Comparison of ENCODE assay signal across 16 mouse cellular contexts in the genomic region with DNA sequence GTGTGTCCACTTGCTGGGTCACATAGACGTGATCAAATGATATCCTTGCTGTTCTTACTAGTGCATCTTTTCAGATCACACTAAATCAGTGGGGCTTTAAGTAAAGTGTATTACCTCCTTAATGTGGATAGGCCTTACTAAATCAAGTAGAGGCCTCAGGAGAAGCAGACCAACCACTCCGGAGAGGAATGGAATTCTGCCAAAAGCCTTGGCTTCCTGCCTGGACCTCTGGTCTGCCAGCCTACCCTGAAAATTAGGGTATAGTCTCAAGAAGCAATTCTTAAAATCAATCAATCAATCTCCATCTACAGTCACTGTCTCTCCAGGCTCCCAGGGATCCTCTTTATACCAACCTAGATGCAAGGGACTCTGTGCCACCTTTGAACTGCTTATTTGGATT. TPM values are rescaled to one million over a fixed set of nuclear protein-coding genes. Genes with fewer than 3 reads are reported as not detected.
DNase-seq lines count a peak whose midpoint lies in the region; ATAC-seq and TF ChIP-seq lines count a peak whose summit lies in the region.
"Had no signal": no experiment of that assay in that cellular context is flagged by ENCODE, and none has a peak within 500 bp of the region (broad histone marks: within the 10 kb centered on the region; RNA-seq: fewer than 3 reads in every experiment).

No protein-coding gene starts in this region.

- TF ChIP-seq POLR2A in brain, embryonic 14.5 days (IDR thresholded peaks at IDR 0.05; ENCODE audit: borderline replicate concordance, extremely low read depth, insufficient read depth, insufficient read length, poor library complexity, severe bottlenecking), result no peak

- H3K4me1 ChIP-seq in hindbrain, postnatal 0 days (ENCODE audit: insufficient read depth, low read length), result peaks cover 4% of the 10 kb centered on the region; the same call in 1 of the 2 replicates
- H3K4me1 ChIP-seq in hindbrain, embryonic 16.5 days (ENCODE audit: control insufficient read depth, insufficient read depth, low read depth, low read length), result peaks cover 5% of the 10 kb centered on the region; the same call in 1 of the 2 replicates
- H3K4me1 ChIP-seq in forebrain, embryonic 12.5 days, result peaks cover 7% of the 10 kb centered on the region; the same call in 1 of the 2 replicates

- TF ChIP-seq CTCF in hindbrain, postnatal 0 days (IDR thresholded peaks at IDR 0.05; ENCODE audit: low read depth), result no peak
- no peak for TF ChIP-seq CTCF in brain, embryonic 14.5 days (IDR thresholded peaks at IDR 0.05; ENCODE audit: borderline replicate concordance, extremely low read depth, insufficient read depth, insufficient read length)

- H3K36me3 ChIP-seq in hindbrain, postnatal 0 days (ENCODE audit: insufficient read depth, low read length), result no peaks in the 10 kb centered on the region
- H3K36me3 ChIP-seq in hindbrain, embryonic 16.5 days (ENCODE audit: control insufficient read depth, insufficient read depth, low read length), result no peaks in the 10 kb centered on the region
- H3K36me3 ChIP-seq in forebrain, embryonic 12.5 days (replicated peaks), result no peaks in the 10 kb centered on the region
- H3K36me3 ChIP-seq: embryonic facial prominence, embryonic 15.5 days; hindbrain, embryonic 15.5 days; limb, embryonic 10.5 days; midbrain, embryonic 12.5 days; neural tube, embryonic 13.5 days had no signal

- no peak overlapping the region for H3K4me2 ChIP-seq in hindbrain, postnatal 0 days (ENCODE audit: low read depth, low read length)
- H3K4me2 ChIP-seq in hindbrain, embryonic 16.5 days (ENCODE audit: low read length), result no peak overlapping the region
- H3K4me2 ChIP-seq in forebrain, embryonic 12.5 days, result no peak overlapping the region
- H3K4me2 ChIP-seq: embryonic facial prominence, embryonic 15.5 days; hindbrain, embryonic 15.5 days; midbrain, embryonic 12.5 days; neural tube, embryonic 13.5 days had no signal

- no peak overlapping the region for H3K4me3 ChIP-seq in hindbrain, postnatal 0 days (ENCODE audit: low read length)
- no peak overlapping the region for H3K4me3 ChIP-seq in hindbrain, embryonic 16.5 days (ENCODE audit: low read length)
- no peak overlapping the region for H3K4me3 ChIP-seq in forebrain, embryonic 12.5 days (replicated peaks)
- H3K4me3 ChIP-seq: embryonic facial prominence, embryonic 15.5 days; hindbrain, embryonic 15.5 days; limb, embryonic 10.5 days; midbrain, embryonic 12.5 days; neural tube, embryonic 13.5 days had no signal

- H3K27ac ChIP-seq in hindbrain, postnatal 0 days, result no peak overlapping the region
- H3K27ac ChIP-seq in hindbrain, embryonic 16.5 days (ENCODE audit: low read depth, low read length), result no peak overlapping the region
- H3K27ac ChIP-seq in forebrain, embryonic 12.5 days, result no peak overlapping the region
- H3K27ac ChIP-seq: embryonic facial prominence, embryonic 15.5 days; hindbrain, embryonic 15.5 days; limb, embryonic 10.5 days; midbrain, embryonic 12.5 days; neural tube, embryonic 13.5 days had no signal

- 0 out of 2 replicates have a peak, but pooled peaks cover 7% of the 10 kb centered on the region for H3K27me3 ChIP-seq in hindbrain, postnatal 0 days (ENCODE audit: insufficient read depth, low read length)
- no peaks in the 10 kb centered on the region for H3K27me3 ChIP-seq in hindbrain, embryonic 16.5 days (replicated peaks; ENCODE audit: control insufficient read depth, insufficient read depth, low read length)
- no peaks in the 10 kb centered on the region for H3K27me3 ChIP-seq in forebrain, embryonic 12.5 days
- H3K27me3 ChIP-seq: hindbrain, embryonic 15.5 days; midbrain, embryonic 12.5 days; neural tube, embryonic 13.5 days had no signal

- peak; percentile 53 for DNase-seq in hindbrain, postnatal 0 days (ENCODE audit: low spot score)
- DNase-seq in right cerebral cortex, postnatal 10 days (ENCODE audit: low spot score in 2 of 2), result peak; percentile 42 to 48
- no peak for DNase-seq in right cerebral cortex, postnatal 25 days
- DNase-seq in brain, embryonic 14.5 days (ENCODE audit: low read depth), result peak; percentile 50
- no peak for DNase-seq in urinary bladder, postnatal 14 days (ENCODE audit: low spot score)
- DNase-seq: forebrain, postnatal 0 days; liver, postnatal 0 days; thymus, postnatal 36 days had no signal

- no peak for ATAC-seq in hindbrain, postnatal 0 days
- ATAC-seq in hindbrain, embryonic 16.5 days, result no peak
- ATAC-seq in forebrain, embryonic 12.5 days (ENCODE audit: low FRiP score), result no peak
- ATAC-seq: forebrain, postnatal 0 days; liver, postnatal 0 days had no signal

- 33% methylated on average over 2 of the region's 2 CpGs for WGBS in hindbrain, postnatal 0 days
- 49% methylated on average over 2 of the region's 2 CpGs for WGBS in hindbrain, embryonic 16.5 days
- WGBS in forebrain, embryonic 12.5 days, result 89% methylated on average over 2 of the region's 2 CpGs

- no peak overlapping the region for H3K9ac ChIP-seq in hindbrain, postnatal 0 days (replicated peaks; ENCODE audit: low read length)
- H3K9ac ChIP-seq in hindbrain, embryonic 16.5 days (ENCODE audit: low read depth, low read length), result no peak overlapping the region
- no peak overlapping the region for H3K9ac ChIP-seq in forebrain, embryonic 12.5 days
- H3K9ac ChIP-seq: embryonic facial prominence, embryonic 15.5 days; forebrain, postnatal 0 days; hindbrain, embryonic 15.5 days; liver, postnatal 0 days; midbrain, embryonic 12.5 days; neural tube, embryonic 13.5 days had no signal

- H3K9me3 ChIP-seq in hindbrain, postnatal 0 days (ENCODE audit: low read length), result no peaks in the 10 kb centered on the region
- H3K9me3 ChIP-seq in hindbrain, embryonic 16.5 days (ENCODE audit: control insufficient read depth, low read length), result no peaks in the 10 kb centered on the region
- H3K9me3 ChIP-seq in forebrain, embryonic 12.5 days, result no peaks in the 10 kb centered on the region
- H3K9me3 ChIP-seq: embryonic facial prominence, embryonic 15.5 days; hindbrain, embryonic 15.5 days; limb, embryonic 10.5 days; midbrain, embryonic 12.5 days; neural tube, embryonic 13.5 days had no signal

RNA-seq across cellular contexts. Expression of gene Trabd2b, which starts 59.1 kb away (rescaled TPM):
- 1.5 and 1.8 TPM in 2 replicates for total RNA-seq in hindbrain, postnatal 0 days (2014; rRNA removed)
- polyA plus RNA-seq in hindbrain, postnatal 0 days (2015; fragmentation: Nextera tagmentation; extraction: Ambion mirVana), result 0.59 and 0.65 TPM in 2 replicates
- 0.50 and 0.85 TPM in 2 replicates for polyA plus RNA-seq in hindbrain, embryonic 16.5 days (2015; fragmentation: Nextera tagmentation; extraction: Ambion mirVana)
- polyA plus RNA-seq in brain, embryonic 14.5 days (2012; rRNA removed), result 0.61 and 1.5 TPM in 2 replicates
- polyA plus RNA-seq in forebrain, embryonic 12.5 days (2016; fragmentation: Nextera tagmentation; extraction: Ambion mirVana), result 0.72 and 1.00 TPM in 2 replicates
- total RNA-seq: common myeloid progenitor, adult 5-6 weeks had no signal

Comparison
In these comparisons a context has a peak if more than half of its experiments do, and no peak if none do; other contexts are left out.
1. DNase-seq: peak in hindbrain, postnatal 0 days (single experiment), right cerebral cortex, postnatal 10 days (2 of 2) and brain, embryonic 14.5 days (single experiment); none in right cerebral cortex, postnatal 25 days (single experiment) and urinary bladder, postnatal 14 days (single experiment).